Mouse (Mus musculus): ENCODE data around the gene Vmn2r33. TPM values are rescaled to one million over a fixed set of nuclear protein-coding genes. Genes with fewer than 3 reads are reported as not detected.
"Not testable (repeated sequence)": the region's sequence is repeated elsewhere in the genome, so short reads cannot be mapped to it uniquely, and the experiment has no call there.

Vmn2r33 gene
- polyA plus RNA-seq (2014; fragmentation: Nextera tagmentation; extraction: Ambion mirVana) = 0.09 TPM in 1 of 2 replicates, not detected in the other

DNA sequence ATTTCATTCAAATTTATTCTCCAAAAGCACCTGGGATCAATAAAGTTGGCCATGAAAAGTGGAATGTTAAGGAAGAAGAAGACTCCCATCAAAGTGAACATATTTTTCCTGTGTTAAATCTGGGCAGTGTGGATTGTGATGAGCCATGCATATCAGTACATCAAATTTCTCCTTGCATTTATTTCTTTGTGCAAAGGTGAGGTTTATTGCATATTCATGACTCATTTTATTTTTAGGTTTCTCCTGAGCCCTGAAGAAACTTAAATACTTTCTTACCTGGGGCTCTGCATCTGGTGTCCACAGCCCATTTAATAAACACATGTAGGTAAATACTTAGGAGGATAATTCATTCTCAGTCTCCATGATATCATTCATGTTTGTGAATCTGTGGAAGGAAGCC lies at the start of gene Vmn2r33:
TSS of gene Vmn2r33 (minus strand) at position 101 of the 400 bp plus-strand sequence.
- not testable (repeated sequence) for H3K9ac ChIP-seq (ENCODE audit: low read depth, low read length); H3K27ac ChIP-seq (ENCODE audit: low read depth, low read length); H3K4me3 ChIP-seq (ENCODE audit: low read length); H3K4me2 ChIP-seq (replicated peaks; ENCODE audit: low read depth, low read length); H3K27me3 ChIP-seq (ENCODE audit: control insufficient read depth, insufficient read depth, low read length); H3K36me3 ChIP-seq (ENCODE audit: control insufficient read depth, insufficient read depth, low read length); H3K9me3 ChIP-seq (ENCODE audit: control insufficient read depth, low read length); H3K4me1 ChIP-seq (ENCODE audit: control insufficient read depth, insufficient read depth, low read length); ATAC-seq (ENCODE audit: low FRiP score, low TSS enrichment)

Other genes starting within 250 kb of the Vmn2r33 start
- not detected in 2 replicates for gene Vmn2r30, start 229.2 kb downstream of the Vmn2r33 start, polyA plus RNA-seq (2014; fragmentation: Nextera tagmentation; extraction: Ambion mirVana)
- not detected in 2 replicates for gene Gm45783, start 192.2 kb downstream of the Vmn2r33 start, polyA plus RNA-seq (2014; fragmentation: Nextera tagmentation; extraction: Ambion mirVana)
- not detected in 2 replicates for gene Vmn2r31, start 167.1 kb downstream of the Vmn2r33 start, polyA plus RNA-seq (2014; fragmentation: Nextera tagmentation; extraction: Ambion mirVana)
- gene Vmn2r32, start 86.8 kb downstream of the Vmn2r33 start, polyA plus RNA-seq (2014; fragmentation: Nextera tagmentation; extraction: Ambion mirVana) = not detected in 2 replicates
- not detected in 2 replicates for gene Vmn2r34, start 122.7 kb upstream of the Vmn2r33 start, polyA plus RNA-seq (2014; fragmentation: Nextera tagmentation; extraction: Ambion mirVana)

Measured in kidney, embryonic 14.5 days (tissue).